Mouse (Mus musculus) liver, postnatal 0 days (tissue): ENCODE measurements at regions not wholly inside any gene's neighbourhood (a gene's known extent, or its start where the extent isn't known, plus 50 kb on each side); places are given as distances from the start of the nearest gene placed in this dataset.

Source experiments
- ATAC-seq: fragments of 200-750 bp; cut with Nextera tagmentation; 2 replicates; pipeline ENCODE4 v1.8.0; 2017; ENCODE audit warnings: mild to moderate bottlenecking, moderate library complexity
- DNase-seq: peaks from one replicate; pipeline ENCODE4 v3.0.0-alpha.2; 2016
- H3K27ac ChIP-seq: fragments of 300-500 bp; sonication (generic); 2 replicates; pipeline ENCODE4 v1.5.1; 2014; ENCODE audit warnings: antibody characterized with exemption, moderate library complexity, mild to moderate bottlenecking, low read depth
- H3K27me3 ChIP-seq: fragments of 300-500 bp; sonication (generic); 2 replicates; pipeline ENCODE4 v1.6.1; 2014; ENCODE audit warnings: low read length, control low read depth, mixed read lengths; ENCODE audit not compliant: insufficient read depth
- H3K36me3 ChIP-seq: fragments of 300-500 bp; sonication (generic); replicated peaks from 2 replicates; pipeline ENCODE4 v1.6.1; 2014; ENCODE audit warnings: mild to moderate bottlenecking, control low read depth, low read length, moderate library complexity, mixed read lengths; ENCODE audit not compliant: insufficient read depth
- H3K4me1 ChIP-seq: fragments of 300-500 bp; sonication (generic); 2 replicates; pipeline ENCODE4 v1.6.1; 2014; ENCODE audit warnings: antibody characterized with exemption, mild to moderate bottlenecking, control low read depth; ENCODE audit not compliant: insufficient read depth
- H3K4me2 ChIP-seq: fragments of 300-500 bp; sonication (generic); 2 replicates; pipeline ENCODE4 v1.6.1; 2014; ENCODE audit warnings: low read depth, mild to moderate bottlenecking, low read length, moderate library complexity, mixed read lengths
- H3K4me3 ChIP-seq: fragments of 300-500 bp; sonication (generic); 2 replicates; pipeline ENCODE4 v1.5.1; 2014; ENCODE audit warnings: low read depth, low read length
- H3K9ac ChIP-seq: fragments of 300-500 bp; sonication (generic); replicated peaks from 2 replicates; pipeline ENCODE4 v1.6.1; 2014; ENCODE audit warnings: mild to moderate bottlenecking, moderate library complexity
- H3K9me3 ChIP-seq: fragments of 300-500 bp; sonication (generic); 2 replicates; pipeline ENCODE4 v1.6.1; 2016; ENCODE audit warnings: mild to moderate bottlenecking, control low read depth, low read length, mixed read lengths
- CTCF ChIP-seq: sonication (generic); IDR thresholded peaks from 2 replicates; pipeline ENCODE4 v1.5.1; 2016; ENCODE audit warnings: antibody characterized with exemption, low read depth
- EP300 ChIP-seq: IDR thresholded peaks from 2 replicates; pipeline ENCODE4 v1.6.1; 2016; ENCODE audit warnings: antibody characterized with exemption, low read depth, mild to moderate bottlenecking
- WGBS: fragments of 180-500 bp; shearing (Covaris S2); extraction: QIAGEN DNeasy Blood & Tissue Kit; methylation state at CpG from one replicate; pipeline ENCODE4 v1.1.7; 2014; ENCODE audit not compliant: insufficient replicate concordance; 5-methylcytosine and 5-hydroxymethylcytosine counted together

DNA sequence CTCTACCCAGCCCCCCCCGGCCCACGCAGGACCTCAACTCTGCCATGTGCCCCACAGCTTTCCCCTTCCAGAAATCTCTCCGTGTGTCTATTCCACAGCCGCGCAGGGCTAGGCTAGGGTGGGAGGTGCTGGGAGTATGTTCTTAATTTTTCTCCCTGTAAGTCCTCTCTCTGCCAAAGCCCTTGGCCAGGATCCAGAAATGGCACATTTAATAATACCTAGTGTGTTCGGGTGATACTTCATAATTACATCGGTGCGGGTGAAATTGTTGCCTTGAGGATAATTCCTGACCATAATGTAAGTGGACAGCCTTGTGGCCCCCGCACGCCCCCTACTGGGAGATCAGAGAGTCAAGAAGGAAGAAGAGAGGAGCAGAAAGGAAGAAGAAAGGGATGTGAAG lies 1093.5 kb downstream of the Mrps31 start:
- ATAC-seq (no peak), DNase-seq (peak; percentile 45)
- Histone ChIP-seq H3K4me2 (peak overlapping the region; percentile 7; the same call in 1 of the 2 replicates), H3K36me3 (no peaks in the 10 kb centered on the region), H3K9ac (no peak overlapping the region), H3K27ac (no peak overlapping the region), H3K4me3 (no peak overlapping the region), H3K27me3 (no peaks in the 10 kb centered on the region), H3K9me3 (no peaks in the 10 kb centered on the region), H3K4me1 (no peaks in the 10 kb centered on the region)
- TF ChIP-seq EP300 (no peak), CTCF (peak; percentile 56)
- whole genome bisulfite sequencing = 55% methylated on average over 10 of the region's 10 CpGs

DNA sequence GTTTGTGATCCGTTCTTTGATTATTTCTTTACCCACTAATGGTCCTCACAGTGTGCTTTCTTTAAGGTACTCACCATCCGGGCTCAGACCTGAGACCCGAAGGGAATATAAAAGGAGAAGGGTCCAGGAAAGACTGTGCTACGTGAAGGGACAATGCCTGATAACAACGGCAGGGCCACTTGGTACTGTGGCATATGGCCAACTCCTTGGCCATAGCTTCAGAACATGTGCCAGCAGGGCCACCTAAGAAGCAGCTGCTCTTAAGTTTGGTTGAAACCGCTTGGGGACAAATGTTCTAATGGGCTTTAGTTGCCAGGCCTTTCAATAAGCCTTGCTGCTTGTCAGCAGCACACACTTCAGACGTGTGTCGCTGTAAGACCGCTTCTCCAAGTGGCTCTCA lies 1094.1 kb downstream of the Mrps31 start:
- Histone ChIP-seq H3K4me1 (no peaks in the 10 kb centered on the region), H3K27ac (no peak overlapping the region), H3K4me3 (no peak overlapping the region), H3K9ac (no peak overlapping the region), H3K4me2 (no peak overlapping the region), H3K36me3 (no peaks in the 10 kb centered on the region), H3K9me3 (no peaks in the 10 kb centered on the region), H3K27me3 (no peaks in the 10 kb centered on the region)
- 74% methylated on average over 9 of the region's 9 CpGs for WGBS
- TF ChIP-seq CTCF (no peak), EP300 (no peak)
- ATAC-seq (no peak), DNase-seq (no peak)

DNA sequence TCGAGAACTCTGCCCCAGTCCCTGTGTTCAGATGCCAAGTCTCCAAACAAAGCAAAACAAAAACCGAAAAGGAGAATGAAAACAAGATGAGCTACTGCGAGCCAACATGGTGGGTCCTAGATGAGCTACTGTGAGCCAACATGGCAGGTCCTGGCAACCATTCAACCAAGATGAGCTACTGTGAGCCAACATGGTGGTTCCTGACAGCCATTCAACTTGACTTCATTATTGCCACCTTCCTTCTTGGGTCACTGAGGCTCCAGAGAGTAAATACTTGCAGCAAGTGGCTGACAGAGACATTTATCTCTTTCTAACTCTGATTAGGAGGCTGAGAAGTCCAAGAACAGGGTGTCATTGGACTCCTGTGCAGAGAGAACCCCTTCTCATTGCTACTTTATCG lies 1094.8 kb downstream of the Mrps31 start:
- H3K27ac ChIP-seq = no peak overlapping the region
- ATAC-seq = no peak
- no peak for TF ChIP-seq CTCF
- H3K4me1 ChIP-seq = no peaks in the 10 kb centered on the region
- H3K36me3 ChIP-seq = no peaks in the 10 kb centered on the region
- H3K9ac ChIP-seq = no peak overlapping the region
- H3K27me3 ChIP-seq = no peaks in the 10 kb centered on the region
- no peaks in the 10 kb centered on the region for H3K9me3 ChIP-seq
- H3K4me2 ChIP-seq = no peak overlapping the region
- DNase-seq = no peak
- no peak overlapping the region for H3K4me3 ChIP-seq
- WGBS = 79% methylated on average over 4 of the region's 4 CpGs

DNA sequence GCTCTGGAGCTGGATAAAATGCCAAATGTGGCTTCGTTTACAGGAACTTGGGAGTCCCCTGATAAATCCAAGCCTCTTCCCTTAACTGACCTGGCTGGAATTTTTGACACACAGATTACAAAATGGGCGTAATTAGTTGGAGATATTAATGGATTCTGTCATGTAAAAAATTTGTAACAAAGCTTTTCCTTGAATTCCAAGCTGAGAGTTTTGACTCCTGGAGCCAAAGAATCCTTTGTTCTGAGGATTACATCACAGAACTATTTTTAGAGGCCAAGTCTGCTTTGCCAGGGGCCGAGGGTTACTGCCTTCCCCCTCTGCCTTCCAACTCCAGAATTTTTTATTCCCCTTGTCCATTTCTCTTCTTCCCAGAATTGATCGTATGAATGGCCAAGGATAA lies 1096.5 kb downstream of the Mrps31 start:
- Histone ChIP-seq H3K36me3 (no peaks in the 10 kb centered on the region), H3K4me3 (no peak overlapping the region), H3K9me3 (no peaks in the 10 kb centered on the region), H3K9ac (no peak overlapping the region), H3K27ac (no peak overlapping the region), H3K27me3 (no peaks in the 10 kb centered on the region), H3K4me2 (no peak overlapping the region), H3K4me1 (no peaks in the 10 kb centered on the region)
- TF ChIP-seq CTCF (no peak), EP300 (no peak)
- DNase-seq (no peak), ATAC-seq (no peak)
- 48% methylated on average over 4 of the region's 4 CpGs for WGBS

DNA sequence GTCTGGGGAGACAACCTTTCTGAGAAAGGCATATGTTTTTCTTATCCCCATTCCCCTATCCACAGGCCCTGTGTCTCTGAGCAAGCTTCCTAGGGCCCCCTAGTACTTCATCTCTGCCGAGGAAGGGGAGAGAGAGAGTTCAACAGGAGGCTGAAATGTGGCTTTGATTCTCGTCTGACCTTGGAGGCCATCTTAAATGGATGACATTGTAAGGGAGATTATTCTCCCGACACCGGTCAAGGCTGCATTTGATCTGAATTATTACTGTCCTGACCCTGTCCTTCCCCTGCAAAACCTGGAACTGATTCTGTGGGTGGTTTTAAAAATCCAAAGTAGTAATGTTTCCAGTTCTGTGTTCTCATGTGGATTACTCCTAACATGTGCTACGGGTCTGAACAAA lies 1098.9 kb downstream of the Mrps31 start:
- Histone ChIP-seq H3K9ac (no peak overlapping the region), H3K27ac (no peak overlapping the region), H3K4me3 (no peak overlapping the region), H3K36me3 (no peaks in the 10 kb centered on the region), H3K27me3 (no peaks in the 10 kb centered on the region), H3K9me3 (no peaks in the 10 kb centered on the region), H3K4me2 (no peak overlapping the region), H3K4me1 (no peaks in the 10 kb centered on the region)
- DNase-seq = no peak
- no peak for ATAC-seq
- no peak for TF ChIP-seq EP300
- WGBS = 67% methylated on average over 5 of the region's 5 CpGs

DNA sequence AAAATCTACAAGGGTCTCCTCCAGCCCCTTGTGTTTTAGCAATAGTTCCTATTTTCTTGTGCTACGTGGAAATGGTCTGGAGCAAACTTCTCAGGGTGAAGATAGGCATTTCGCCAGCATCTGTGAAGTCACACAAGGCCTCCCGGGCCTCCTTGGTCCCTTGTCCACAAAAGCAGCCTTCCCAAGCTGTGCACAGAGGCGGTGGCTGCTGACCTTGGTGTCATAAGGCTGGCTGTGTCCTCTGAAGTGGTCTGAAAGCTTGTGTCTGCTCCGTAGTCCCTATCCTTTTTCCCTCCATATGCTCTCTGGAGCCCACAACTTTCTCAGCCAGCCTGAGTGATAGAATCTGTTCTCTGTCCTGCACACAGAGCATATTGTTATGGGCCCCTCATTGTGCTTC lies 1099.4 kb downstream of the Mrps31 start:
- no peak overlapping the region for H3K9ac ChIP-seq
- no peaks in the 10 kb centered on the region for H3K4me1 ChIP-seq
- H3K36me3 ChIP-seq = no peaks in the 10 kb centered on the region
- ATAC-seq = no peak
- no peak for TF ChIP-seq CTCF
- no peak for TF ChIP-seq EP300
- WGBS = 54% methylated on average over 5 of the region's 5 CpGs
- H3K4me3 ChIP-seq = no peak overlapping the region
- no peak overlapping the region for H3K27ac ChIP-seq
- DNase-seq = no peak
- no peaks in the 10 kb centered on the region for H3K27me3 ChIP-seq
- no peaks in the 10 kb centered on the region for H3K9me3 ChIP-seq
- H3K4me2 ChIP-seq = no peak overlapping the region

DNA sequence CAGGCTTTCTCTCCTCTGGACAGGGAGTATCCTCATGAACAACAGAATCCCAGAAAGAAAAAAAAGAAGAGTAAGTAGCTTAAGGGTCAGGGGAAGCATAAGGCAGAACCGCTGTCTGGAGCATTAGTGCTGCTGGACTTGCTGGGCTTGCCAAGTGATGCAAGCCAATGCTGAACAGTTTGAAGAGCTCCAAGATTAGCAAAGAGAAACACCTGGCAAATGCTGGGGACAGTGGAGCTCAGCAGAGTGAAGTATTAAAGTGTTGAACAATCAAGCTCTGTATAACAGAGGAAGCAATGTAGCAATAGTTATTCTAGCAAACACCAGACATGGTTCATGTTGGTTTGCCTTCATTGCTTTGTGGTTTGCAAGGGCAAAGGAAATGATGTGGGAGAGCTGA lies 1100.1 kb downstream of the Mrps31 start:
- H3K4me3 ChIP-seq = no peak overlapping the region
- no peaks in the 10 kb centered on the region for H3K27me3 ChIP-seq
- TF ChIP-seq CTCF (no peak), EP300 (no peak)
- 70% methylated on average over 1 of the region's 1 CpGs for WGBS
- no peak overlapping the region for H3K9ac ChIP-seq
- H3K9me3 ChIP-seq = no peaks in the 10 kb centered on the region
- no peak for DNase-seq
- H3K36me3 ChIP-seq = no peaks in the 10 kb centered on the region
- no peak overlapping the region for H3K27ac ChIP-seq
- H3K4me2 ChIP-seq = no peak overlapping the region
- H3K4me1 ChIP-seq = no peaks in the 10 kb centered on the region
- no peak for ATAC-seq
